16 mouse cellular contexts compared by ENCODE assay signal in the genomic region with DNA sequence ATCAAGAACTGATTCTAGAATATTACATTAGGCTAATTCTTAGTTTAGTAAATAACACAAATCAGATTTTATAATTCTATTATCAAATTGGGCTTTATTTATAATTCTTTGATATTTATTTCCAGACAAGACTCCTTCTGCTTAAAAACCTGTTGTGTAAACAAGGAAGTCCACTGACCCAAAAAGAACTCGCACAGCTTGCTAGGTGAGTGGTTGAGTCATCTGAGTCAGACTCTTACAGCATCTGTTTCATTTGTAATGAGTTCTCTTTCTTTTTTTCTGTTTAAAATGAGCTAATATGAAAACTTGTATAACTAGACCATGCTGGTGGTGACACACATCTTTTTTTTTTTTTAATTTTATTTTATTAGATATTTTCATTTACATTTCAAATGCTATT. TPM values are rescaled to one million over a fixed set of nuclear protein-coding genes. Genes with fewer than 3 reads are reported as not detected.
DNase-seq lines count a peak whose midpoint lies in the region.
"Had no signal": no experiment of that assay in that cellular context is flagged by ENCODE, and none has a peak within 500 bp of the region (broad histone marks: within the 10 kb centered on the region; RNA-seq: fewer than 3 reads in every experiment).

No protein-coding gene starts in this region.

- peak; percentile 25 to 56 for DNase-seq in urinary bladder, adult 18-20 months (ENCODE audit: low spot score in 2 of 2)
- no peak for DNase-seq in urinary bladder, postnatal 10 days (ENCODE audit: low spot score)
- DNase-seq in brain, adult 2 months (ENCODE audit: low read depth, low spot score): peak; percentile 24
- DNase-seq in fat pad, adult 2 months (ENCODE audit: extremely low read depth, low read depth, low spot score): peak; percentile 31
- DNase-seq in cerebellum, adult 8-10 months: no peak
- DNase-seq in layer of hippocampus, postnatal 25 days (ENCODE audit: extremely low spot score in 1 of 2, low spot score in 1 of 2): no peak
- DNase-seq: adrenal gland, adult 2 months; adrenal gland, postnatal 14 days; cerebellum, adult 11-12 months; cerebellum, adult 9-10 months; cerebellum, postnatal 14 days; forebrain, postnatal 0 days; gastrocnemius, adult 2 months; gastrocnemius, postnatal 14 days; heart, postnatal 10 days; heart, postnatal 36 days had no signal

RNA-seq across cellular contexts. Expression of a gene that starts 18.5 kb away (rescaled TPM):
- total RNA-seq in layer of hippocampus, postnatal 25 days (2021): 10 to 100 TPM; 16.3 to 17.8 TPM

RNA-seq across cellular contexts. Expression of a gene that starts 38.1 kb away (rescaled TPM):
- total RNA-seq in layer of hippocampus, postnatal 25 days (2021): 10 to 100 TPM; 57.4 to 61.0 TPM

RNA-seq across cellular contexts. Expression of a gene that starts 53.2 kb away (rescaled TPM):
- total RNA-seq in layer of hippocampus, postnatal 25 days (2021): 10 to 100 TPM; 49.7 to 51.6 TPM

Comparison
In these comparisons a context has a peak if more than half of its experiments do, and no peak if none do; other contexts are left out.
1. DNase-seq: peak in urinary bladder, adult 18-20 months (2 of 2), brain, adult 2 months (single experiment) and fat pad, adult 2 months (single experiment); none in urinary bladder, postnatal 10 days (single experiment), cerebellum, adult 8-10 months (single experiment) and layer of hippocampus, postnatal 25 days (0 of 2).